Mouse (Mus musculus): ENCODE measurements at regions not wholly inside any gene's neighbourhood (a gene's known extent, or its start where the extent isn't known, plus 50 kb on each side); places are given as distances from the start of the nearest gene placed in this dataset.

- Histone ChIP-seq H3K9ac (ENCODE audit: low read depth, low read length) (no peak overlapping the region), H3K4me1 (replicated peaks; ENCODE audit: insufficient read depth, low read length) (no peaks in the 10 kb centered on the region), H3K27me3 (ENCODE audit: insufficient read depth, low read length) (no peaks in the 10 kb centered on the region), H3K4me2 (ENCODE audit: low read length) (no peak overlapping the region), H3K36me3 (ENCODE audit: insufficient read depth, low read length) (no peaks in the 10 kb centered on the region), H3K4me3 (replicated peaks; ENCODE audit: low read depth, low read length) (no peak overlapping the region), H3K9me3 (replicated peaks; ENCODE audit: low read length) (no peaks in the 10 kb centered on the region), H3K27ac (no peak overlapping the region)
- TF ChIP-seq CTCF (IDR thresholded peaks at IDR 0.05; ENCODE audit: low read depth) = no peak
- DNase-seq (ENCODE audit: low spot score) (no peak), ATAC-seq (replicated peaks; ENCODE audit: low FRiP score, low read depth) (no peak)
- 76% methylated on average over 4 of the region's 4 CpGs for WGBS
Observed at GRCm38 (mm10) chr1:89392711-89393110, 61.9 kb upstream of the Agap1 start.

- Histone ChIP-seq H3K4me2 (ENCODE audit: low read length) (no peak overlapping the region), H3K36me3 (ENCODE audit: insufficient read depth, low read length) (no peaks in the 10 kb centered on the region), H3K27me3 (ENCODE audit: insufficient read depth, low read length) (no peaks in the 10 kb centered on the region), H3K4me3 (replicated peaks; ENCODE audit: low read depth, low read length) (no peak overlapping the region), H3K27ac (no peak overlapping the region), H3K4me1 (replicated peaks; ENCODE audit: insufficient read depth, low read length) (no peaks in the 10 kb centered on the region), H3K9ac (ENCODE audit: low read depth, low read length) (no peak overlapping the region), H3K9me3 (replicated peaks; ENCODE audit: low read length) (no peaks in the 10 kb centered on the region)
- WGBS = 26% methylated on average over 7 of the region's 7 CpGs
- no peak for TF ChIP-seq CTCF (IDR thresholded peaks at IDR 0.05; ENCODE audit: low read depth)
- DNase-seq (ENCODE audit: low spot score) (no peak), ATAC-seq (replicated peaks; ENCODE audit: low FRiP score, low read depth) (no peak)
Observed at GRCm38 (mm10) chr1:89394471-89394870, 60.1 kb upstream of the Agap1 start.

GRCm38 (mm10) chr1:89400734-89401202 lies 53.8 kb upstream of the Agap1 start:
- H3K9ac ChIP-seq (ENCODE audit: low read depth, low read length) = no peak overlapping the region
- 47% methylated on average over 10 of the region's 10 CpGs for WGBS
- no peak overlapping the region for H3K4me2 ChIP-seq (ENCODE audit: low read length)
- no peak for TF ChIP-seq CTCF (IDR thresholded peaks at IDR 0.05; ENCODE audit: low read depth)
- no peak overlapping the region for H3K27ac ChIP-seq
- H3K27me3 ChIP-seq (ENCODE audit: insufficient read depth, low read length) = no peaks in the 10 kb centered on the region
- H3K9me3 ChIP-seq (replicated peaks; ENCODE audit: low read length) = no peaks in the 10 kb centered on the region
- no peak for ATAC-seq (replicated peaks; ENCODE audit: low FRiP score, low read depth)
- no peaks in the 10 kb centered on the region for H3K36me3 ChIP-seq (ENCODE audit: insufficient read depth, low read length)
- H3K4me1 ChIP-seq (replicated peaks; ENCODE audit: insufficient read depth, low read length) = no peaks in the 10 kb centered on the region
- DNase-seq (ENCODE audit: low spot score) = no peak
- H3K4me3 ChIP-seq (replicated peaks; ENCODE audit: low read depth, low read length) = no peak overlapping the region

GRCm38 (mm10) chr1:89402513-89403210 lies 51.9 kb upstream of the Agap1 start:
- Histone ChIP-seq H3K27me3 (ENCODE audit: insufficient read depth, low read length) (no peaks in the 10 kb centered on the region), H3K27ac (no peak overlapping the region), H3K9me3 (replicated peaks; ENCODE audit: low read length) (no peaks in the 10 kb centered on the region), H3K4me3 (replicated peaks; ENCODE audit: low read depth, low read length) (no peak overlapping the region), H3K4me2 (ENCODE audit: low read length) (no peak overlapping the region), H3K9ac (ENCODE audit: low read depth, low read length) (no peak overlapping the region), H3K36me3 (ENCODE audit: insufficient read depth, low read length) (no peaks in the 10 kb centered on the region), H3K4me1 (replicated peaks; ENCODE audit: insufficient read depth, low read length) (no peaks in the 10 kb centered on the region)
- TF ChIP-seq CTCF (IDR thresholded peaks at IDR 0.05; ENCODE audit: low read depth) = no peak
- ATAC-seq (replicated peaks; ENCODE audit: low FRiP score, low read depth) (no peak), DNase-seq (ENCODE audit: low spot score) (peak; percentile 16)
- 78% methylated on average over 5 of the region's 5 CpGs for WGBS

- no peak for TF ChIP-seq CTCF (IDR thresholded peaks at IDR 0.05; ENCODE audit: low read depth)
Observed at GRCm38 (mm10) chr1:89403551-89404050, 51.0 kb upstream of the Agap1 start.

More at GRCm38 (mm10) chr1:89403551-89404050, 51.0 kb upstream of the Agap1 start:
- H3K4me2 ChIP-seq (ENCODE audit: low read length) = no peak overlapping the region
- no peak for ATAC-seq (replicated peaks; ENCODE audit: low FRiP score, low read depth)
- WGBS = 52% methylated on average over 7 of the region's 7 CpGs
- no peak overlapping the region for H3K27ac ChIP-seq
- H3K9me3 ChIP-seq (replicated peaks; ENCODE audit: low read length) = no peaks in the 10 kb centered on the region
- DNase-seq (ENCODE audit: low spot score) = no peak
- no peak overlapping the region for H3K9ac ChIP-seq (ENCODE audit: low read depth, low read length)
- no peaks in the 10 kb centered on the region for H3K27me3 ChIP-seq (ENCODE audit: insufficient read depth, low read length)
- H3K4me3 ChIP-seq (replicated peaks; ENCODE audit: low read depth, low read length) = no peak overlapping the region
- H3K36me3 ChIP-seq (ENCODE audit: insufficient read depth, low read length) = no peaks in the 10 kb centered on the region
- no peaks in the 10 kb centered on the region for H3K4me1 ChIP-seq (replicated peaks; ENCODE audit: insufficient read depth, low read length)

All from kidney, postnatal 0 days (tissue).